Mouse (Mus musculus) liver, adult 2 months (tissue): ENCODE measurements around the gene Loxl3.

ENCODE experiments used
- CTCF ChIP-seq: fragments of 200-500 bp; IDR thresholded peaks from 2 replicates; pipeline ENCODE4 v1.5.1; 2011; ENCODE audit warnings: low read depth, low read length, control low read depth
- POLR2A ChIP-seq: fragments of 200-500 bp; IDR thresholded peaks from 2 replicates; pipeline ENCODE4 v1.6.1; 2011; ENCODE audit warnings: low read length, control low read depth; ENCODE audit not compliant: insufficient read depth; ENCODE audit errors: extremely low read depth

GRCm38 (mm10) chr6:83080210-83080609 is 46.2 kb downstream of the Loxl3 start:
- TF ChIP-seq CTCF (no peak), POLR2A (no peak)
